Mouse (Mus musculus) megakaryocyte, adult 5-6 weeks (primary cell): Measurements from ENCODE around the gene Erc2. TPM values are rescaled to one million over a fixed set of nuclear protein-coding genes. Genes with fewer than 3 reads are reported as not detected.

Source experiments
- ATAC-seq: 2 replicates; pipeline ENCODE4 v1.8.0; 2016; ENCODE audit warnings: mild to moderate bottlenecking, inconsistent platforms; ENCODE audit not compliant: poor library complexity, severe bottlenecking
- total RNA-seq, 2 experiments: library from RNA; stranded (forward) in 1 of 2; stranded (reverse) in 1 of 2; fragments of 153-499, 151-499 nt in 1 of 2; fragments of 221-1000, 200-1000 nt in 1 of 2; gene quantifications; 2 replicates each; pipeline versions ENCODE4 v1.2.3 to v1.2.4; 2015 to 2017

The Erc2 gene
- total RNA-seq, 2 experiments from 2014 or later: 0.04 TPM; not detected in 1

DNA sequence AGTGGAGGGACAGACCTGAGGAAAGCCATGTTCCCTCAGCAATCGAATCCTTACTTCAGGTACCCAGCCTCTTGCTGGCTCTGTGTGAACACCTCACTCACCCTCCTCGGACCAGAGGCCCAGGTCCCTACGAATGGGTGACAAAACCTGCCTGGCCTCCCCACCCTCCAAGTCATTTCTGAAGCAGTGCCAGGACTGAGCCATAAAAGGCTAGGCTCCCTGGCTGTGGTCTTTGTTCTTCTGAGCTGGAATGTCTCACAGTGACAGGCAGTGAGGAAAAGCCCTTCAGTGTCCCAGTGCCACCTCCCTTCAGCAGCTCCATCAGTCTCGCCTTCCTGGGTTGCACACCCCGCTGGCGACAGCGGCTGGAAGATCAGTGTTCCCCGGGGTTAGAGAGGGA, 794.8 kb downstream of the Erc2 start:
- ATAC-seq: no peak

GRCm38 (mm10) chr14:28418497-28418896, 796.3 kb downstream of the Erc2 start:
- no peak for ATAC-seq

DNA sequence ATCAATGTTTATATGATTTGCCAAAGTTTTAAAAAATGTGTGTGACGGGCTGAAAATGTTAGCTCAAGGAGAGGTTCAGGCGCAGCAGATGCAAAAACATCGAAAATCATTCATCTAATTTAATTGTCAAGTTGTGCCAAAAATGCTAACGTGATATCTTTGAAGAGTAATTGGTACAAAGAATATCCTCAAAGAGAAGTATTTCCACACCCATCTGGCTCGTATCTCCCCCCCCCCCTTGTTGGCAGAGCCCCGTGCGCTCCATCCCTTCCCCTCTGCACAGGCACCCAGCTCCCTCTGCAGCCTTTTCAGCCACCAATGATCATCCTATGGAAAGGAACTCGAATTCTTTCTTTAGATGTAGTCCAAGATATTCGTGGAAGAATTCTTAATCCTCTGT, 797.0 kb downstream of the Erc2 start:
- ATAC-seq: no peak

DNA sequence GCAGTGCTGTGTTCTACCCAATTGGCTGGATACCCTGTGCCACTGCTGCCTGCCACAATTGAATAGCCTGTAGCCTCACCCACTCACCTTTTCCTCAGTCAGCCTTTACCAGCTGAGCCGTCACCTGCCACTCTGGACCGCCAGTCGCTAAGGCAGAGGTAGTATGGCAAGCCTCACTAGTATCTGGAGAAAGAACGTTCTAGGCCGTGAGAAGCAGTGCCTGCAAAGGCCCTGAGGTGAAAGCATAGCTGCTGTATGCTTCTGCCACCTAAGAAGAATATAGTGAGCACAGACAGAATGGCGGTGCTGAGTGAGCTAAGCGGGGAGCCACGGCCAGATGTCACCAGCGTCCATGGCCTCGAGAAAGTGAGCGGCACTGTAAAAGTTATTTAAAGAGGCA, 798.4 kb downstream of the Erc2 start:
- ATAC-seq: no peak

GRCm38 (mm10) chr14:28426610-28427009, 804.4 kb downstream of the Erc2 start:
- ATAC-seq: no peak

DNA sequence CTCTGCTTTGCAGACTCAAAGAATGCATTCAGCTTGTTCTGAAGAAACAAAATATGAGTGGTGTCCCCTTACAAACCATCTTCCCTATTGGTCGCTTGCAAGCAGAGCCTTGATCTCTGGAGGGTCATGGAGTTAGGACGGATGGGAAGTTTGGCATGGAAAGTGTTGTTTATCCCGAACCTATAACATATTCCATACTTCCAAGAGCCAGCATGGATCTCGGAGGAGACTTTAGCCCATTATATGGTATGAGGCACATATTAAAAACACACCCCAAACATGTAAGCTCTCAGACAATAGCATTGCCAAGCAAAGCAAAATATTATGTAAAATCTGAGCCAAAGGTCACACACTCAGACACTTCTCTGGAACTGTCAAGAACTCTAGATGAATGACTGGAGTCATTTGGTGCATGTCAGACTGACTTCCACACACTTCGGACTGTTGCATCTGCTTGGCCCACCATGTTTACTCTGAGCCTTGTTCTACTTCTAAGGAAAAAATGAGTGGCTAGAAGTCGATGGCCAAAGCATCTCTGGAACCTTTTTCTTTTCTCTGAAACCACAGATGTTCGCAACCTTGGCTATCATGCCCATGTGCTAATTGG, 809.6 kb downstream of the Erc2 start:
- no peak for ATAC-seq

GRCm38 (mm10) chr14:28434996-28435395, 812.8 kb downstream of the Erc2 start:
- no peak for ATAC-seq

DNA sequence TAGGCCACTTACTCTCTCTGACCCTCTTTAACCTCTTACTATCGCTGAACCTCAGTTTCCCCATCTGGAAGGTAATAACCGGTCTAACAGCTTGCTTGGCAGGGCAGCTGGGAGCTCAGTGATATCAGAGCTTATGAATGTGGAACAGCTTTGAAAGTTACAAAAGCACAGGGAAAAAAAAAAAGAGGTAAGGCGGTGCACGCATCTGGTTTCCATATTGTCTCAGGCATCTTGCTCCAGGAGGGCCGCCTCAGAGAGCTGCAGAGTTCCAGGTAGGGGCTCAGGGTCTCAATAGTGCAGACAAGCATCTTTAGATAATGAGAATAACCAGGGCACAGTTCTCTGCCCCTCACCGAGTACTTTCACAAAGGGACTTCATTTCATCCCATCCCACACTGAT, 816.9 kb downstream of the Erc2 start:
- ATAC-seq: no peak

DNA sequence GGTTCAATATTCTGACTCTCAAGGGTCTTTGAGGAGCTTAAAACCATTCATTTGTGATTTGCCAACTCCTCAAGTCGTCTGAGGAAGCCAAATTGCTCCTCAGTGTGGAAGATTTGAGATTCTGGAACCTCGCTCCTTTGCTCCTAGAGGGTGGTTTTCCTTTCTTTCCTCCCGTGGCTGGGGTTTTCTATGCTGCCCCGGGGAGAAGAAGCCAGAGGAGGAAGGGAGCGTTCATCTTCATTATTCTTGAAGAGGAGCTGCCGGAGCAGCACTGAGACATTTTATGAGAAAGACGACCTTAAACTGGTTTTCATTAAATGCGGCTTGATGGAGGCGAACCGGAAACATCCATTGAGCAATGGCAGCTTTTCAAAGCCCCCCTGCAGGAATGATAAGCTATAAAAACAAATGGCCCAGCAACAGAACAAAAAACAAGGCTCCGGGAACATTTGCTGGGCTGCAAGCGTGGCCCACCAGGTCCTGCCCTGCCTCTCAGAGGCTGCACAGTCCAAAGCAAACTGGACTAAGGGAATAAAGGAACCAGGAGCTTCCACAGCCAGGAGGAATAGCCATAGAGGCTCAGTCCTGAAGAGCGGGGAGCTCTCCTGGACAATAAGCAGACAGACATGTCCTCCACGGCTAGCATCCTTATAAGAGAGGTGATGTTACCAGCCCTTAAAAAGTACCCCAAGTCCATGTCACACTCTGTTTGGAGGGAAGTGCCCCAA, 819.2 kb downstream of the Erc2 start:
- no peak for ATAC-seq

DNA sequence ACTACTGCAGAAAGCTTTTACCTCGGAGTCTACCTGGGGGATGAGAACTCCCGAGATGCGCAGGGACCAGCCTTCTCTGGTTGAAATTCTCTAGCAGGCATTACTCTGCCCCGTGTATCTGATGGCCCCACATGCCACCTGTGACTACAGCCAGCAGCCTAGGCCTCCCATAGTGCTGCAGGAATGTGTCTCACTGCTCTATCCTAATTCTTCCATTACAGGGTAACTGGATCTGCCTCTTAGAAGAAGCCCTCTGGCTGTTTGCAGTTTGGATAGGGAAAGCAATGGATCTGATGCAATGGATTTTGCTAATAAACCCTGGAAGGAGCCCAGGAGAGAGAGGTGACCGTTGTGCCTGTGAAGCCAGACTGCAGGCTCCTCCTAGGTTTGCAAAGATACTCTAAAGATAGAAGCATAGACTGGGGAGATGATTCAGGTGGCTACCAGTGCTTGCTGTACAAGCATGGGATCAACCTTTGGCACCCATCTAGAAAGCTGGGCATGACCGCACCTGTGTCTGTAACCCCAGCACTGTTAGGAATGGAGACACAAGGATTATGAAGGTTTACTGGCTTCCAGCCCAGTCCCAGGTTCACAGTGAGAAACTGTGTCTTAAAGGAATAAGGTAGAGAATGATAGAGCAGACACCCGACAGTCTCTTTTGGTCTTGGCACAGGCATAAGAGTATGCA, 821.2 kb downstream of the Erc2 start:
- ATAC-seq: no peak

DNA sequence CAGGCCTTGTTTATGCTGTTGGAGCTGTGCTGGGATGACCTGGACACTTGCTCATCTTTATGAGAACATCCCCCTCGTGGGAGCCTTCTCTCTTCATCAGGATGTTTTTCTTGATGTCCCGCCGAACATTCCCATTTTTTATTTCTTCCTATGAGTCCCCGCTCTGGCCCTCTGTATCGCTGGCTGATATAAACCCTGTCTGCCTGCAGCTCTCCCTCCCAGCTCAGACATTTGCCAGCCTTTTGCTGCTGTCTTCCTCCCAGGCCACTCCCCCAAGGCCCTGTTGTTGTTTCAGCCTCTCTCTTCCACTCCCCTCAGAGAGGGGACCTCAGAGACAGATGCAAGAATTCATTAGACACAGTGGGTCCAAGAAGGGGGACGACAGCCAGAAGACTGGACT, 823.5 kb downstream of the Erc2 start:
- no peak for ATAC-seq

DNA sequence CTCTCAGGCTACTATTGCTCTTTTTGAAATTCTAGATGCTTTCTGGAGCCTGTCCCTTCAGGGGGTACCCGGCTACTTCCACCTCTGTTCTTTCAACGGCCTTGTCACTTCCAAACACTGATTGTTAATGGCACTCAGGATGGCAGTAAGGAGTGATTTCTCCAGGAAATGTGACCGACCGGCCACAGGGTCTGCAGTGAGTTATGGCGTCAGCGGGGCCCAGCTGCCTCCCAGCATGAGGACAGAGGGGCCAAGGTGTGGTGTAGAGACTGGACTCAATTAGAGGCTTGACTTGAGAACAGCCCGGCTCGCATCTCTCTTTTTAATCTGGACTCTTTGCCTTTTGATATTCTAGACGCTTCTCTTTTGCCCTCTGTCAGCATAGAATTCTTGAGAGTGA, 829.5 kb downstream of the Erc2 start:
- no peak for ATAC-seq

- ATAC-seq: no peak
These were observed 834.3 kb downstream of the Erc2 start for GRCm38 (mm10) chr14:28456372-28457076.

DNA sequence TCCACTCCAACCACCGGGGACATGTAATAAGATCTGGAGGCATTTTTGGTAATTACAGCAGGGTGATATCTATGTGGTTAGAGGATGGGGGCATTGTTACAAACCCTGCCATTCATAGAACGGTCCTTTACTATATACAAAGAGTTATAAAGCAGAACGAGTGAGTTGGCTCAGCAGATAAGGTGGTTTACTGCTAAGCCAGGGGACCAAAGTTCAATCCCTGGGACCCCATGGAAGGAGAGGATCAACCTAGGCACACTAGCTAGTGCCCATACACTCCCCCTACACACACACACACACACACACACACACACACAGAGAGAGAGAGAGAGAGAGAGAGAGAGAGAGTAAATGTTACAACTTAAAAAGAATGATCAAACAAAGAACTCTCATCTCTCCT, 835.2 kb downstream of the Erc2 start:
- ATAC-seq: no peak

DNA sequence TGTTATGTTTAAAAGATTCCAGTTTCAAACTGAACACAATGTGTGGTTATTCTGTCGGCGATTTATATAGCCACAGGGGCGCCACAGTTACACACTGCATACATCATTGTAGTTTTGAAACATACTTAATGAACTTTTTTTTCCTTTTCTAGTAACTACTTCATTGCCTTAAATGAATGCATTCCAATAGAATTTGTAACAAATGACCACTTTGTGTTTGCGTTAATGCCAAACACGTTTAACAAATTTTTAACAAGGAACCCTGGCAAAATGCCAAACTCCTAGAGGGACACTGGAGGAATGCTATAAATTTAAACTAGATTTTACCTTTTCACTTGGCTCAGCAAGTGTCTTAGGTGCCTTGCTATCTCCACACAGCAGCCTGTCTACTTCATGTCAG, 845.7 kb downstream of the Erc2 start:
- no peak for ATAC-seq

DNA sequence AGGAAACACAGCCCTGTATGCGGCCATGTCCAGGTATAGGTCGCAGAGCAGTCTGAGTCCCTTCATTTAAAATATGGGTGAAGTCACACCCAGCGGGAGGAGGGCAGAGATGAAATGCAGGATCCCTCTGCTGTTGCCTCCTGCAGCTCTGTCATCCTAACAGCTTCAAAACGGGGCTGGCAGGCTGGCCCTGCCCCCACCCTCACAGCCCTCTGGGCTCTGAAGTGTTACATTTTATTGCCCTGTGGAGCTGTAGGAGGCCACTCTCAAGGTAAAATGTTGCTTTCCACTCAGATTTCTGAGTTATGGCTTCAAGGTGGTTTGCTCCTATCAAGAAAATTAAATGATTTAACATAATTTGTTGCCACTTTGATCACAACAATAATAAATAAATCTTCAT, 847.5 kb downstream of the Erc2 start:
- no peak for ATAC-seq

DNA sequence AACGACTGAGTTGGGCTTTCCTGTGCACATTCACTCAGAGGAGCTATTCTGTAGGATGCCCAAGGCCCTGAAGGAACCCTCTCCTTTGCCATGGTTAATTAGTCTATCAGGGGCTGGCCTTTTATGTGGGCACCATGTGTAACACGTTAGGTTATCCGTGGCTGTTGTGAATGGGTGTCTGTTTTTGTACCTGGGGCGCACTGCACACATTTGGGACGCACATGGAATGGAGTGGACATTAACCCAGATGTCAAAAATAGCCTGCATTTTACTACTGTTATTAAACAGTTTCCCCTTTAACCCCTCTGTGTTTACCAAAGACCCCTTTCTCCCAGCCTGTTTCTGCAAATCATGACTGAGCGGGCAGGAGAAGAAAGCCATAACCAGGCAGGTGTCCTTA, 848.0 kb downstream of the Erc2 start:
- ATAC-seq: no peak

DNA sequence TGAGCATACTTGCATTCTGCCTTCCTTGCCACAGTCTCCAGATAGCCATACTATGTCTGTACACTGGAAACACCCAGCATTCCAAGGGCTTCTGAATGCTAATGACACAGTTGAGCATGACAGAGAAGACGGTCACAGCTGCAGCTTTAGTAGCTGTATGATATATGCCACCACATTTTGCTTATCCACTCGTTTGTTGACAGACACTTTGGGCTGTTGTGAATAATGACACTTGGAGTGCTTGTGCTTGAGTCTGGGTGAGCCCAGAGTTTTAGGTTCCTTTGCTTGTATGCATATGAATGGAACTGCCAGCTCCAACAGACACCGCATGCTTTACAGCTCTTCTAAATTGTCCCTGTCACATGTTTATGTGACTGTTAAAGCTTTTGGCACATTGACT, 852.8 kb downstream of the Erc2 start:
- ATAC-seq: no peak

DNA sequence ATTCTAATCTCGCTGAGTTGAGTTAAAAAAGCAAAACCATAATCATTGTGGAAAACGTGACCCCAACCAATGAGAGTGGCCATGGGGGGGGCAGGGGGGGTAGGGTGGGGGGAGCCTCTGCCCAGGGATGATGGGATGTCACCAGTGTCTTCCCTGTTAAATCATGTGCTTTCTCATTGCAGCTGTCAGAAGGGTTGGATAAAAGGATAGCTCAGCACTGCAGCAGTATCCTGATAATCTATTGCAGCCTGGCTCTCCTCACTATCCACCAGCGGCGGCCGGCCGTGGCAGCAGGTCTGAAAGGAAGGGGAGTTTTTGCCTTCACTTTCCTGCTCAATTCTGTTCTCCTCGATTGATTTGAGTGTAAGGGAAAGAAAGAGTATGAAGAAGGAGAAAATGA, 853.2 kb downstream of the Erc2 start:
- ATAC-seq: no peak

DNA sequence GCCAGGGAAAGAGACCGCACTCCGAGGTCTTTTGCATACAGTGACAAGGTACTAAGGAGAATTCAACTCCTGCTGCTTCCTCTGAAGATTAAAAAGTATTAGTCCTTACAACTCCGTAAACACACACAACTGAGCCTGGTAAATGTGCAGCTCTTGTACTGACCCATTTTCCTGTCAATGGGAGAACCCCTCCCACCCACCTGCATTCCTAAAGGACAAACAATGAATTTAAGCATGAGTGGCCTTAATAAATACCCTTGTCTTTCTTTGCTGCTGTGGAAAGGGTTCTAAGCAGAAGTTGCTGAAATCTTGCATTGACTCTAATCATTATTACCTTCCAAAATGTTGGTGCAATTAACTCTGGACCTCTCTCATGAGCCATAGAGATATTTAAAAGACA, 854.5 kb downstream of the Erc2 start:
- no peak for ATAC-seq

DNA sequence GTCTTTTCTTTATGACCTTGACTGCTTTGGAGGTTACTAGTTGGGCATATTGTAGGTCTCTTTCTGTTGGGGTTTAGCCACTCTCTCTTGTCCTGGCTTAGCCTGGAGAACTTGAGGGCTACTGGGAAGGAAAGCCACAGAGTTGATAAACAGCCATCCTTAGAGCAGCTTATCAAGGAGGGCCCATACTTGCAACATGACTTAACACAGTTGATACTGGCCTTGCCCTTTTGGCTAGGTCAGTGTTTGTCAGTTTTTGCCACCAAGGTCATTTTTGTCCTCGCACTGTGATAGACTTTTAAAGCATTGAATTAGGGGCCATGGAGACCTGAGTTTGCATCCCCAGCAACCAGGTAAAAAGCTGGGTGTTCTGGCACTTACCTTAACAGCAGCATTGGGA, 858.6 kb downstream of the Erc2 start:
- ATAC-seq: no peak

DNA sequence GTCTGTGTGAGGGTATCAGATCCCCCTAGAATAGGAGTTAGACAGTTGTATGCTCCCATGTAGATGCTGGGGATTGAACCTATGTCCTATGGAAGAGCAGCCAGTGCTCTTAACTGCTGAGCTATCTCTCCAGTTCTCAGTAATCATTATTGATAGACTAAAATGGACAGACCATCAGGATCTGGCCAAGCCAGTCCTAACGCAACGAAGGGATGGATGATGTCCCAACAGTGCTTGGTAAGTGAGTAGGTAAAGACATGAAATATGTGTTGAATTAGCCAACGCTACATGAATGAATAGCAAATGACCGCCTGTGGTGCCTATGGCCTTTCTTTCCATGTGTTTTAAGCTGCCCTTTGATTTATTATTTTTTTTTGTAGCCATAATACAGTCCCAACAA, 871.6 kb downstream of the Erc2 start:
- ATAC-seq: no peak
